Mouse (Mus musculus) spleen, postnatal 14 days (tissue): Measurements from ENCODE around the gene Mxi1.

Experiments used
- DNase-seq, 2 experiments: peaks; one replicate each; pipeline ENCODE4 v3.0.0; 2021 to 2022; ENCODE audit warnings: low spot score in 2 of 2

The Mxi1 gene

DNA sequence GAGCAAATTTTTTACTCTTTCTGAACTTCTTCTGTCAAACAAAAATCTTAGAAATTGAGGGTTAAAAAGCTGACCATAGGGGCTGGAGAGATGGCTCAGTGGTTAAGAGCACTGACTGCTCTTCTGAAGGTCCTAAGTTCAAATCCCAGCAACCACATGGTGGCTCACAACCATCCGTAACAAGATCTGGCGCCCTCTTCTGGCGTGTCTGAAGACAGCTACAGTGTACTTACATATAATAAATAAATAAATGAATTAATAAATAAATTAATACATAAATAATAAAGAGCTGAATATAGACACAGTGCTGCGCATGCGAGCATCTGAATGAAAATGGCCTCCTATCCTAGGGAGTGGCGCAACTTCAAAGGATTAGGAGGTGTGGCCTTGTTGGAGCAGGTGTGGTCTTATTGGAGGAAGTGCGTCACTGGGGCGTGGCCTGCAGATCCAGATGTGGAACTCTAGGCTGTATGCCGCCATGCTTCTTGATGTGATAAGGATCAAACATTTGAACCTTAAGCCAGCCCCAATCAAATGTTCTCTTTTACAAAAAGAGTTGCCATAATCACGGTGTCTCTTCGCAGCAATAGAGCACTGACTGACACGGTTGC, 12.2 kb downstream of the Mxi1 start:
- DNase-seq = no peak

DNA sequence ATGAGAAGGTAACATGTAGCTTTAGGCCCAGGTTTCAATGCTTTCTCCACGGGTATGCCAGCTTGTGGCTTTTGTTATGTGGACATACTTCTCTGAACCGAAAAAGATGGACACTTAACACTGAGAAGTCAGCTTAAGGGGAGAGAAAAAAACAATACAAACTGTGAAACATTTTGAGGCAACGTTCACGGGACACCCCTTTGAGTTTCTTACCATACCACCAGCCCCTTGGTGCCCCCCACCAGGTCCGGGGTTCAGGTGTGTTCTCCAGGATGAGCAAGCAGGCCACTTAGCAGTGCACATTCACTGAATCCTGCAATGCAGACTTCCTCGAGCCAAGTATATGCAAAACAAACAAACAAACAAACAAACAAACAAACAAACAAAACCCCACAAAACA, 14.5 kb downstream of the Mxi1 start:
- no peak for DNase-seq

DNA sequence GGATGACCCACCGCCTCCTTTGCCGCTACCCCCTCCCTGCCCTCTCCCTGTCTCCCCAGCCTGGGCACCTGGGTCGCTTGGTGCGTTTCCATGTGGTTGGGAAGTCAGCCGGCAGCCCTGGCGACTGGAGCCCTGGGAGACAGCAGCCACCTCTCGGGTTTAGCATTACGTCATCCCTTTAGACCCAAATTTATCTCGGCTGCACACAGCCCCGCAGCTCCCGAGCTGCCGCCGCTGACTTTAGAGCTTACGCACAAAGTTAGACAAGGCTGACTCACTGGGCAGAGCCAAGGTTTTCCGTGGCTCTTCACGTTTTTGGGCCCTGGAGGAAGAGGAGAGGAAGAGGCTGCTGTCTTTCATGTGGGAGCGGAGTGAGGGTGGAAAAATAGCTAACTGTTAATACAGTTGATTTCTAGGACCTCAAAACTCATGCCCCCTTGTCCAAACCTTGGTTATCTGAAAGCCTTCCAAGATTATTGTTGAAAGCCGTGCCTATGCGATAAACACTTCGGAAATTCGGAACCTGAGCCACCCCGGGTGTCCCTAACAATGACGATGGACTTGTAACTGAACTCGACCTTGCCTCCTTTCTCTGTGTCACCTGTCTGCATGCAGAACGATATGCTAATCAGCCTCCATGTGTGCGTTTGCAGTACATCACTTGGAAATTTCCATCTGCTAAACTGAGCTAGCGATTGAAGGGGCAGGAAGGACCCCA, 15.4 kb downstream of the Mxi1 start:
- DNase-seq = peak; percentile 44 to 58

DNA sequence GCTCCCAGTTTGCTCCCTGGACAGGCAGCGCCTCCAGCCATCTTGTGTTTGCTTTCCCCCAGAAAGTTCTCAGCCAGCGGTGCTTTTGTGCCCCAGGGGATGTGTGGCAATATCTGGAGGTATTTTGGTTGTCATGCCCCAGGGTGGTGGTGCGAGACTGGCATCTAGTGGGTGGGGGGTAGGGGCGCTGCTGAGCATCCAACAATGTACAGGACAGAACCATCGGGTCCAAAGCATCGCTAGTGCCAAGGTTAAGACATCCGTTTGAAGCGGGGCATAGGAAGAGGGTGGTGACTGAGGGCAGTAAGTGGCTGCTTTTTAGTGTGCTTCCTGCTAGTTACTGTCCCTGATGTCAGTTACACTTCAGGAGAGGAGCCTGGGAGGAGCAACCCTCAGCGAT, 17.8 kb downstream of the Mxi1 start:
- DNase-seq = no peak

DNA sequence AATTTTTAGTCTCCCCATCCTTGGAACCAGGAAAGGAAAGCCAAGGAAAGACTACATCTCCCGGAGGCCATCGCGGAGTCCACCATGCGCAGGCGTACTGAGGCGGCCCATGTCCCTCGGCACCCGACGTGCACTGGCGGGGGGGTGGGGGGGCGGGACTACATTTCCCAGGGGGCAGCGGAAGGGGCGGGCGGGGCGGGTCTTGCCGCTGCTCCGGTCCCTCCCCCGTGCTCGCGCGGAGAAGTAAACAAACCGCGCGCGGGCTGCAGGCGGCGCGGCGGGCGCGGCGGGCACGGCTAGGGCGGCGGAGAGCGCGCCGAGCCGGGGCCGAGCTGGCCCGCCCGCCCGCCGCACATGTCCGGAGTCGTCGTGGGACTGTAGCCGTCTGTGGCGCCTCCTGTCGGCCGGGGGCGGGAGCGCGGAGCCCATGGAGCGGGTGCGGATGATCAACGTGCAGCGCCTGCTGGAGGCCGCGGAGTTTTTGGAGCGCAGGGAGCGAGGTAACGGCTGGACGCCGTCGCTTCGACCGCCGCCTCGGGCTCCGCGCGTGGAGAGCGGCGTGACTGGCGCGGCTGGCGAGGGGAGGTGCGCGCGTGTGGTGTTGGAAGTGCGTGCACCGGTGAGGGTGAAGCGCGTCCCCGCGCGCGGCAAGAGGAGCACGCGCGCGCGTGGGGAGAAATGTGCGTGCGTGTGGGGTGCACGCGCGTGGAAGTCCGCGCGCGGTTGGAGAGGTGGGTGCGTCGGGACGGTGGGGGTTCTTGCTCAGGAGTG, 19.1 kb downstream of the Mxi1 start:
- DNase-seq = peak; percentile 84 to 87

DNA sequence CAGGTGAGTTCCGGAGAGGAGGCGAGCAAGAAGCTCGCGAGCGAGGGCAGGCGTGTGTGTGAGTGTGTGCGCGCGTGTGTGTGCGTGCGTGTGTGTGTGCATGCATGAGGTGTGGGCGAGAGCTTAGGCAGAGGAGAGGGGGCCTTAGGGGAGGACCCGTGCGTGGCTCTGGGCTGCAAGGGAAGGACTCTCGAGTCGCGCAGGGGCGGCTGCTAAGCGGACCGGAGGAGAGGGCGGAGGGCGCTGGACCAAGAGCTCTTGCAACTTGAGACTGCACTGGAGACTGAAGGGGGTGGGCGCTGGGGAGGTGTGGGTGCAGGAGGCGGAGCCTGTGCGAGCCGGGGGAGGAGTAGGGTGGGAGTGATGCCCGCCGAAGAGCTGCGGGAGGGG, 19.7 kb downstream of the Mxi1 start:
- peak; percentile 35 to 51 for DNase-seq

DNA sequence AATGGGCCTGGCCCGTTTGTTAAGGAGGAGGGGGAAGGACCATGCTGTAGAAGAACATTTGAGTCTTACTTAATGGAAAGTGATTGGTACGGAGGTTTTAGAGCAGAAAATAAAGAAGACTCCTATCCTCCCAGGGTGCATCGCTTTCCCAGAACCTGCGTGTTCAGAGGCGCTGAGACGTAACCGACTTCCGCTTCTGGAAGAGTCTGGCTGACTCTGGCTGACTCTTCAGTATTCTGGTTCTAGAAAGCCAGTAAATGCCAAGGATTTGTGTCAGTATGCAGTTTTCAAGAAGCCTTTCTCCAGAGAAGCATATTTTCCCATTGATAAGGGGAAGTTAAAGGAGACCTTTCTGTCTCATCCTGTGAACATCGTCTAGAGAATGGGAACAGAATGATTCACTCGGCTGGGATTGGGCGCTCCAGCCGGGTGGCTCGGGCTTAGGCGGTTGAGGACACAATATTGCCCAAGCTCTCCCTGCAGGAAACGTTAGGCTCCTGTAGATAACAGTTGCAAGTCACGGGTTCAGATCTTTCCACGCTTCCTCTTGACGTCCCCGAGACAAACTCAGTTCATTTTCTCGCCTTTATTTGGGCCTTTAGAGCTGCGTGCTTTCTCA, 21.7 kb downstream of the Mxi1 start:
- no peak for DNase-seq

DNA sequence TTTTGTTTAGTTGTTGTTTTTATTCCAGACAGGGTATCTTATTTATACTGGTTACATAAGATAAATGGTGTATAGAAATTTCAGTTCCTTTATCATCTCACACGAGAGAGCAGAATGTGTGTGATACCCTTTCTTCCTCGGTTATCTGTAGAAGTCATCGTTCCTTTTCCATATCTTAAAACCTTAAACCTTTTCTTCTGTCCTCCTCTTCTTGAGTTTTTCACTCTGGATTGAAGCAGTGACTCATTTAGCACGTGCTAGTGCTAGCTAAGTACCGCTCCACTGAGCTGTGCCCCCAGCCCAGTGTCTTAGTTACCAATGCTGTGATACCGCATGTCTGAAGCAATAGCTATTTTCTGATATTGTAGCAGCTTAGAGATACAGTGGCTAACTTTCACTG, 23.4 kb downstream of the Mxi1 start:
- no peak for DNase-seq

DNA sequence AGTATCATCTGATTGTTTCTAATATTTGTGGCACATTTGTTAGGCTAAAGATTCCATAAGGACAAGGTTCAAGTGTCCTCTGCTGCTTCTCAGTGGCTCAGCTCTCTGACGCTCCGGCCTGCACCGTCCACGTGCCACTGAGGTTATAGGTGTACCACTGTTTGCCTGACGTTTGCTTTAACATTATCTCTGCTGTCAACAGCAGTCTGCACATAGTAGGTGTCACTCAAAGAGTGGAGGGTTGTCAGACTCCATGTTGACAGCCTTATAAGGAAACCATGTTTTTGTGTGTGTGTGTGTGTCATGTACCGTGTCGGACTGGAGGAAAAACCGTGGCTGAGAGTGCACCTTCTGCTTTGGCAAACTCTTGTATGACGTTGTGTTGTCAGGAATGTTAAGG, 24.9 kb downstream of the Mxi1 start:
- DNase-seq = no peak

DNA sequence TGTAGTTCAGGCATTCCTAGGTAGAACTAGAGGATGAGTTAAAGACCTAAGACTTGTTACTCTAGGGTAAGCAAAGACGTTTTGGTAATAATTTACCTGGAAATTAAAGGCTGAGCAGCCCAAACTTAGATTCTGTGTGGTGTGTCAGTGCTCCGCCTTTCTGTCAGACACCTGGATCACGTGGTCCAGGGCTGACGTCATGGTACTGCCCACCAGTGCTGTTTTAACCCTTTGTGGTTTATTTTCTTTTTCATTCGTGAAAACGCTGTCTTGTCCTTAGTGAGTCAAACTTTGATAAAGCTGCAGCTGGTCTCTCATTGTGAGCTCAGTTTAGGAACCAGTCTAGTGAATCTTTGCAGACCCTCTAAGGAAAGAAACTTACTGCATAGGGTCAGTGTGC, 30.1 kb downstream of the Mxi1 start:
- DNase-seq = no peak

DNA sequence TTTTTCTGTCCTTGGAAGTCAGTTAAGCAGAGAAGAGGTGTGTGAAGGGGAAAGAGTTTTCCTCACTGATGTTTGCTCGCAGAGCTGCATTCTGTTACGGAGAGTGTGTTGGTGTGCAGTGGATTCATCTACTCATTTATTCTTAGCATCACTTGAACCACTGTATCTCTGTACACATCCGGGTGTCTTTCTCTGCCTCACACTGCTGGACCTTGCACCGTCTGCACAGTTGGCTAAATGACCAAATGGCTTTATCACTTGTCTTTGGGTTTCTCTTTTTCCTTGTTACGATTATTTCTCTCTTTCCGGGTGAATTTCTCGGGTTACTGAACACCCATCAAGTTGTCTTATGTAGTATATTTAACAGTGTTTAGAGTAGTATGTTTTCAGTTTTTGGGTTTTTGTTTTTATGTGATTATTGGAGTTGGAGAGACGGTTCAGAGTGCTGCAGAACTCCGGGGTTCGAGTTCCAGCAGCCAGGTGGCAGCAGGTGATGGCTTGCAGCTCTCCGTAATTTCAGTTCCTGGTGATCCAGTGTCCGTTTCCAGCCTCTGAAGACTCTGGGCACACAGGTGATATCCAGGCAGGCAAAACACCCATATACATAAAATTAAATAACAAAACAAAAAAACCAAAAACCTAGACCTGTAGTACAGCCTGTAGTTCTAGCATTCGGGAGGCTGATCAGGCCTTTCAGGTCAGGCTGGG, 33.0 kb downstream of the Mxi1 start:
- no peak for DNase-seq

DNA sequence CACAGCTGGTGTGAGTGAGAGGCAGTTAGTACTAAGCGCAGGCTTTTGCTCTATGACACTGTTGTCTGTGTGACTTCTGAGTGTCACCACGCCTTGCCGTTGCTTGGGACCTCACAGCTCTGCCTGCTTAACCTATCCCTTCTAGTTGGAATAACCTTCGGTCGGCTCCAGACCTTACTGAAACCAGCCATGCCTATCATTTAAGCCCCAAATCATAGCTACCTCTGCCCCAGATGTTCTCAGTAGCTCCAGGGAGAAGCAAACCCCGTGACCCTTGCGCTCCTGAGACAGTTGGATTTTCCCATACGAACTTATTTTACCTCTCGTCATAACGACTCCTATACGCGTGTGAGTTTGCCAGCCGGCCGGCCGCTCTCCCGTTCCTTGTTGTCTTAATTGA, 33.7 kb downstream of the Mxi1 start:
- DNase-seq = no peak

DNA sequence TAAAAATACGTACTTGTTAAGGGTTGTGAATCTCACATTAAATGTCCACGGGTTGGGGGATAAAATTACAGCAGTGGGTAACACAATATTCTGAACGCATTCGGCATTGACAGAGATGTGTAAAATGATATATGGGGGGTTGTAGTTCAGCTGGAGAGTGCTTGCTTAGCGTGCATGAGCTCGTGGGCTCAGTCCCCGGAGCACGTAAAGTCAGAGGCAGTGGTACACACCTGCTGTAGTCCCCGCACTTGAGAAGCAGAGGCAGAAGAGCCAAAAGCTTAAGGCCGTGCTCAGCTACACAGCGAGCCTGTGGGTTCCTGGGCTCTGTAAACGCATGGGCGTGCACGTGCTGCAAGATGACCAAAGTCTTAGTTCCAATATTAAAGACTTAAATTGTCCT, 35.4 kb downstream of the Mxi1 start:
- no peak for DNase-seq

DNA sequence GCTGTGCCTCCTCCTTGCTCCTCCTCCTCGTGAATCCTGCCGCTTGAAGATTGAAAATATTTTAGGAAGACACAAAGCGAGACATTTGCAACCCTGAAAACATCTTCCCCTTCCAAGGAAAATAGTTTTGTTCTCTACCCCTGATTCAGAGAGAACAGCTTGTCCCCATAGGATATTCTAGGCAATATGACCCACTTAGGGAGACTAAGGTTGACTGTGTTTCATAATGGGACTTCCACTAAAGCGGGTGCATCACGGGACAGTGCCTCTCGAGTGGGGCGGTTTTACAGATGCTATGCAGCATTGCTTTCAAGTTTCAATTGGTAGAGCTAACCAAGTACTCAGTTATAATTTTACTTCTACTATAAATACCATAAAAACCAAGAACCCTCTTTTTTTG, 43.5 kb downstream of the Mxi1 start:
- no peak for DNase-seq

DNA sequence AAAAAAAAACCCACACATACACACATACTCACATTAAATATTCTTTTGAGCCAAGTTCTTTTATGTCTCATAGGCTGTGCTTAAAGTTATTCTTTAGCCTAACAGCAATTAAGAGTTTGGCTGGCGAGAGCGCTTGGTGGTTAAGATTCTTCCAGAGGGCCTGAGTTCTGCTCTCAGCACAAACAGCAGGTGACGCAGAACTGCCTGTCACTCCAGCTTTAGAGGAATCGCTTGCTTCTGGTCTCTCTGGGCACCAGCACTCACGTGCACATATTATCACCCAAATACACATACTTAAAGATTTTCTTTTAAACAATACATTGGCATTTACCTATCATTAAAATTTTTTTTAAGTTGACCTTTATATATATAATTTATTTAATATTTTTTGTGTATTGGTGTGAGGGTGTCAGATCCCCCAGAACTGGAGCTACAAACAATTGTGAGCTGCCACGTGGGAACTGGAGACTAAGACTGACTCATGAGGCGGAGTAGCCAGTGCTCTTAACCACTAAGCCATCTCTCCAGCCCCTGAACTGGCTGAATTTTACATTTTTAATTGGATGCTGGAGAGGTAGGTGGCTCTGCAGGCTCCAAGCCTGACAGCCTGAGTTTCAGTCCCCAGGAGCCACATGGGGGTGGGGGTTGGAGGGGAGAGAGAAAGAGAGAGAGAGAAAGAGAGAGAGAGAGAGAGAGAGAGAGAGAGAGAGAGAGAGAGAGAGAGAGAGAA, 44.1 kb downstream of the Mxi1 start:
- DNase-seq = no peak

DNA sequence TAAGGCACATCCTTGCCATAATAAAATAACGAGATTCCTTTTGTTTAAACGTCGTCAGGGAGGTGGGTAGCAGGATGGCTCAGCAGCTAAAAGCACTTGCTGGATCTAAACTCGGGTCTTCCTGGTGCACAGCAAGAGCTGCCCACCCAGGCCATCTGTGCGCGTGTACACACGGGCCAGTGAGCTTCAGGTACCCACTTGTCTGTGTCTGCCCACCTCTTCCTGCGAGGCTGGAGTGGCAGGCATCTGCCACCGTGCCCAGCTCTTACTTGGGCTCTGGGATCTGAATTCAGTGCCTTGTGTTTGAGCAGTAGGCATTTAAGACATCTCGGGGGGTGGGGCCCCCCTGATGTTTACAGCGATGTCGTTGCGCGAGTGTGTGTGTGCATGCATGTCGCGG, 44.7 kb downstream of the Mxi1 start:
- no peak for DNase-seq

DNA sequence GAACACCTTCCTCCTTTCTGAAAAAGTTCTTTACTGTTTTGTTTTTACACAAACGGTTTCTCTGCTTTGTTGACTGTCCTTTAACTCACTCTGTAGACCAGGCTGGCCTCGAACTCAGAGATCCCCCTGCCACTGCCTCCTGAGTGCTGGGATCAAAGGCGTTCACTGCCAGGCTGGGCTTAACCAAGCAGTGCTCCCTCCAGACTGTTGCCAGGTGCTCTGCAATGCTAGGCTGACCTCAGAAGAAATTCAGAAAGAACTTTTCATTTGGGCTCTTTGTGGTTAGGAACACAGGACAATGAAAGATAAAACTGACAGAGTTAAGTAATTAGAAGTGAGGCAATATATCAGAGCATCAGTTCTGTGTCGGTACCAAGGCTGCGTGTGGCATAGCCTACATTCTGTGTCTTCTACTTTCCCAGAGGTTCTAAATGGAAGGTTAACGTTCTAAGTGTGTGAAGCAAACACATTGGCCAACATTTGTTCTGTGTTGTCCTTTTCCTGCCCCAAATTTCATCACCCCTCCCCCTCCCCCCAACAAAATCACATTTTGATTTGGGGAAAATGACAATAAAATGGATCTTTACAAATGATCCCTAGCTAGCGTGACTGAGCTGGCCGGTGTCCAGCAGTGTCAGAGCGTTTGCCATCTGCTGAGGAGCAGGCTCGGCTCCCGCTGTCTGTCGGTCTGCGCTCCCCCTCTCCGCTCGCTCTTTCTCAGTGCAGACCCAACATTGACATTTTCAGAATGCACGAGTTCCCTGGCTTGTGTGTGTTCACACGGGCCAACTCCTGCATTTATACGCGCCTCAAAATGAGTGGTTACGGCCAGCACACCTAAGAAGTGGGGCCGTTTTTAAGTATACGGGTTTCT, 49.1 kb downstream of the Mxi1 start:
- DNase-seq = no peak

DNA sequence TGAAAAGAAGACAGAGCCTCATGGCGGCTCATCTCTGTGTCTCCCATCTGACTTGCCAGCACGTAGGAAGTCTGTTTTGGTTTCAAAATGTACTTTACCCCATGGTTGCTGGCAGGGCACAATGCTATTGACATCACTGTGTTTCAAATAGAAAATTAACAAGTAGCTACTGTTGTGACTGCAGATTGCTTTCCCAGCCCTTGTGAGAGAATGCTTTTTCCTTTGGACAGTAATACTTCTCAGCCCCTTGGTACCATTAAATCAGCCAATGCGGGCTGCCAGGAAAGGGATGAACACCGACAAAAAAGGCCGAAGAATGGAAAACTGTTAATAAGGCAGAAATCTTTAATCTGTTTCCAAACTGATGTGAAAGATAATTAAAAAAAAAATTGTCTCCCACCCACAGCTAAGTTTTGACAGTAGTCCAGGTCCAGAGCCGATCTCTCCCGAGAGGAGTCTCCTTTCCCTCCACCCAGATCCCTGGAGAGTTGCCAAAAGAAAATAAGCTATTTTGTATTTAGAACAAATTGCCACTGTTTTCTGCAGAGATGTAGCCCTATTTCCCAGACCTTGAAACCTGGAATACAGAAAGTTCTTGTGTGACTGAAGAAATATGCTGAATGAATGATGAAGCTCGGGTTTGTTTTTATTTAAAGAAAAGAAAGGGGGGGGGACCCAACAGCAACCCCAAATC, 50.1 kb downstream of the Mxi1 start:
- DNase-seq = no peak

DNA sequence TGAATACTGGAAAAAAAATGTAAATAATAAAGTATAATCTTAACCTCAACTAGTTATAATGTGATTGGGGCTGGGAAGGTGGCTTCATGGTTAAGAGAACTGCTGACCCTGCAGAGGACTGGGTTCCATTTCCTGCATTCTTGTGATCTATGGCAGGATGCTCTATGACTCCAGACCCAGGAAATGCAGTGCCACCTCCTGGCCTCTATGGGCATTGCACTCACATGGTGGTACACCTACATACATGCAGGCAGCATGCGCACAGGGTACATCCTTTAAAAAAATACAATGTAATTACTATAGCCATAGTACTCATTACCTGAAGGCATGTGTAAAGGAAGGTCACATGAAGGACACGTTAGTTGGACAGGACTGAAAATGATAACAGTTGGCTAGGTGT, 52.6 kb downstream of the Mxi1 start:
- DNase-seq = peak; percentile 41 to 56

DNA sequence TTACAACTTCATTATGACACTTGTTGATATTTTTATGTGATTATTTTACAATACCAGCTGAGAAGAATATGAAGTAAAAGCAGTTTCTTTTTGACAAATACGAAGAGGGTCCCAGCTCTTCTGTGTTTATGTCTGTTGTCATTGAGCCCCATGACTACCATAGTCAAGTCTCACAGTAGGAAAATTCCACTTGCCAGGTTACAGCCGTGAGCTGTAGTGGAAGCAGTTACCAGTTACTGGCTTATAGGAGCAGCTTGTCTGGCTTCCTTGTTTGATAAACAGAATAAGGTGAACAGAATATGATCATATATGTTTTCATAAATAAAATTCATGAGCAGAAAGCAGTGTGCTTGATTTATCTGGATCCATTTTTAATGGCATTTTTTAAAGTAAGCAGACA, 54.2 kb downstream of the Mxi1 start:
- DNase-seq = no peak
